Comparison of ENCODE assay signal across 9 mouse cellular contexts in the genomic region with DNA sequence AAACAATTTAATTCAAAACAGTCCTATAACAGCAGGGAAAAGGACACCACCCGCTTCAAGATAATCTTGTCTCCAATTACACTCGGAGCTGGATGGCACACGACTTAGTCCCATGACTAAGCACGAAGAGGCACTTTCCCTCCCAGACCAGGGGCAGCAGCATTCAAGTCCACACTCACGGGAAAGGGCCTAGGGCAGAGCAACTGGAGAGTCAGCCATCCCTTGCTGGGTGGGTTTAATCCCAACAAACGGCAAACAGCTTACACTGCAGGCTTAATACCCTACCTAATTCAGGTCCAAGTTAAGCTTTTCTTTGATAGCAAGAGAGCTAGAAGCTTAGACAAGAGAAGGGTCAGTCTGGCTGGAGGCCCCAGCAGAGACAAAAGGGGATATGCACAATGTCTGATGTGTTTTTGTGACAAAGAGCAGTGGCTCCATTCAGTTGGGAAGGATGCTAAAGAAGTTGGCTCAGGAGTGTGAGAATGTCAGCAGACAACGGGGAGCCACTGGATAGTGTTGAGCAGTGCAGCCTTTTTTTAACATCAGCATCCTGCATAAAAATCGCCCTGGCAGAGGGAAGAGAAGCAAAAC. TPM values are rescaled to one million over a fixed set of nuclear protein-coding genes. Genes with fewer than 3 reads are reported as not detected.
DNase-seq lines count a peak whose midpoint lies in the region; ATAC-seq and TF ChIP-seq lines count a peak whose summit lies in the region.
"Had no signal": no experiment of that assay in that cellular context is flagged by ENCODE, and none has a peak within 500 bp of the region (broad histone marks: within the 10 kb centered on the region; RNA-seq: fewer than 3 reads in every experiment).

No protein-coding gene starts in this region.

- no peak for TF ChIP-seq POLR2A in thymus, adult 2 months (IDR thresholded peaks at IDR 0.05; ENCODE audit: control insufficient read depth, extremely low read depth, insufficient read depth, low read length, poor library complexity)

- peak; percentile 20 for DNase-seq in embryo, embryonic 11.5 days (ENCODE audit: low read depth, low spot score)
- DNase-seq in hindbrain, embryonic 14.5 days (ENCODE audit: low spot score) = no peak
- no peak for DNase-seq in thymus, adult 2 months
- no peak for DNase-seq in left cerebral cortex, postnatal 14 days (ENCODE audit: low spot score in 2 of 2)
- DNase-seq: kidney, adult 8-10 months had no signal

- no peaks in the 10 kb centered on the region for H3K9me3 ChIP-seq in intestine, embryonic 15.5 days
- H3K9me3 ChIP-seq in intestine, embryonic 16.5 days (ENCODE audit: control insufficient read depth, low read length) = no peaks in the 10 kb centered on the region
- no peaks in the 10 kb centered on the region for H3K9me3 ChIP-seq in hindbrain, embryonic 14.5 days (ENCODE audit: control insufficient read depth, low read length)
- no peaks in the 10 kb centered on the region for H3K9me3 ChIP-seq in neural tube, embryonic 13.5 days

- H3K27me3 ChIP-seq in intestine, embryonic 15.5 days (replicated peaks) = no peaks in the 10 kb centered on the region
- H3K27me3 ChIP-seq in intestine, embryonic 16.5 days (replicated peaks; ENCODE audit: control insufficient read depth, insufficient read depth, low read length) = no peaks in the 10 kb centered on the region
- H3K27me3 ChIP-seq in hindbrain, embryonic 14.5 days (ENCODE audit: control insufficient read depth, insufficient read depth, low read length) = no peaks in the 10 kb centered on the region
- no peaks in the 10 kb centered on the region for H3K27me3 ChIP-seq in neural tube, embryonic 13.5 days
- no peaks in the 10 kb centered on the region for H3K27me3 ChIP-seq in thymus, adult 2 months (ENCODE audit: control insufficient read depth, insufficient read depth, low read length)

- no peak overlapping the region for H3K4me3 ChIP-seq in intestine, embryonic 15.5 days (replicated peaks)
- no peak overlapping the region for H3K4me3 ChIP-seq in intestine, embryonic 16.5 days (ENCODE audit: low read length)
- H3K4me3 ChIP-seq in hindbrain, embryonic 14.5 days (replicated peaks; ENCODE audit: low read length) = no peak overlapping the region
- no peak overlapping the region for H3K4me3 ChIP-seq in neural tube, embryonic 13.5 days
- H3K4me3 ChIP-seq in thymus, adult 2 months (ENCODE audit: control insufficient read depth, insufficient read depth, low read length) = no peak overlapping the region

- no peak overlapping the region for H3K9ac ChIP-seq in intestine, embryonic 15.5 days
- H3K9ac ChIP-seq in intestine, embryonic 16.5 days (ENCODE audit: low read depth, low read length) = no peak overlapping the region
- H3K9ac ChIP-seq in hindbrain, embryonic 14.5 days = no peak overlapping the region; the same call in 1 of the 2 replicates
- peak overlapping the region; percentile 9; the same call in 1 of the 2 replicates for H3K9ac ChIP-seq in neural tube, embryonic 13.5 days

- no peak for TF ChIP-seq CTCF in thymus, adult 2 months (IDR thresholded peaks at IDR 0.05; ENCODE audit: borderline replicate concordance, control insufficient read depth, extremely low read depth, insufficient read depth, low read length, poor library complexity)

- intact Hi-C loops in left cerebral cortex, postnatal 14 days (cut with DNase I) = no loop called here

- 21% methylated on average over 8 of the region's 8 CpGs for WGBS in intestine, embryonic 15.5 days
- 26% methylated on average over 8 of the region's 8 CpGs for WGBS in intestine, embryonic 16.5 days
- 7% methylated on average over 8 of the region's 8 CpGs for WGBS in hindbrain, embryonic 14.5 days
- 6% methylated on average over 8 of the region's 8 CpGs for WGBS in neural tube, embryonic 13.5 days
- WGBS in thymus, adult 2 months = 92% methylated on average over 8 of the region's 8 CpGs

- no peak overlapping the region for H3K4me2 ChIP-seq in intestine, embryonic 15.5 days (replicated peaks)
- no peak overlapping the region for H3K4me2 ChIP-seq in intestine, embryonic 16.5 days (ENCODE audit: low read depth, low read length)
- no peak overlapping the region for H3K4me2 ChIP-seq in hindbrain, embryonic 14.5 days (replicated peaks)
- H3K4me2 ChIP-seq in neural tube, embryonic 13.5 days = no peak overlapping the region

- peak overlapping the region; percentile 29; the same call in 1 of the 2 replicates for H3K27ac ChIP-seq in intestine, embryonic 15.5 days
- no peak overlapping the region for H3K27ac ChIP-seq in intestine, embryonic 16.5 days (ENCODE audit: low read length)
- H3K27ac ChIP-seq in hindbrain, embryonic 14.5 days = peak overlapping the region; percentile 62
- peak overlapping the region; percentile 52 for H3K27ac ChIP-seq in neural tube, embryonic 13.5 days (replicated peaks)
- H3K27ac ChIP-seq in thymus, adult 2 months (ENCODE audit: control insufficient read depth, insufficient read depth, low read length) = no peak overlapping the region

- H3K36me3 ChIP-seq in intestine, embryonic 15.5 days = no peaks in the 10 kb centered on the region
- no peaks in the 10 kb centered on the region for H3K36me3 ChIP-seq in intestine, embryonic 16.5 days (ENCODE audit: control insufficient read depth, insufficient read depth, low read length)
- no peaks in the 10 kb centered on the region for H3K36me3 ChIP-seq in hindbrain, embryonic 14.5 days (replicated peaks; ENCODE audit: control insufficient read depth, insufficient read depth)
- H3K36me3 ChIP-seq in neural tube, embryonic 13.5 days = no peaks in the 10 kb centered on the region
- H3K36me3 ChIP-seq in thymus, adult 2 months (ENCODE audit: control insufficient read depth, insufficient read depth, low read length) = no peaks in the 10 kb centered on the region

- no peak for ATAC-seq in intestine, embryonic 15.5 days
- no peak for ATAC-seq in intestine, embryonic 16.5 days
- peak; percentile 34 for ATAC-seq in hindbrain, embryonic 14.5 days (ENCODE audit: low FRiP score)
- ATAC-seq in neural tube, embryonic 13.5 days (ENCODE audit: low read depth) = no peak
- ATAC-seq in megakaryocyte, adult 5-6 weeks (ENCODE audit: poor library complexity, severe bottlenecking) = no peak

- 0 out of 2 replicates have a peak, but pooled peaks cover 13% of the 10 kb centered on the region for H3K4me1 ChIP-seq in intestine, embryonic 15.5 days (replicated peaks)
- H3K4me1 ChIP-seq in intestine, embryonic 16.5 days (ENCODE audit: control insufficient read depth, insufficient read depth, low read length) = no peaks in the 10 kb centered on the region
- H3K4me1 ChIP-seq in hindbrain, embryonic 14.5 days (replicated peaks; ENCODE audit: control insufficient read depth, insufficient read depth, low read length) = peaks cover 21% of the 10 kb centered on the region
- H3K4me1 ChIP-seq in neural tube, embryonic 13.5 days (replicated peaks) = peaks cover 47% of the 10 kb centered on the region
- H3K4me1 ChIP-seq in thymus, adult 2 months (replicated peaks; ENCODE audit: control insufficient read depth, insufficient read depth, low read length) = no peaks in the 10 kb centered on the region

RNA-seq across cellular contexts. Expression of a gene that starts 46.8 kb away (rescaled TPM):
- 2.8 and 3.3 TPM in 2 replicates for polyA plus RNA-seq in intestine, embryonic 15.5 days (2015; fragmentation: Nextera tagmentation; extraction: Ambion mirVana)
- 1.5 and 1.6 TPM in 2 replicates for polyA plus RNA-seq in intestine, embryonic 16.5 days (2015; fragmentation: Nextera tagmentation; extraction: Ambion mirVana)
- polyA plus RNA-seq in hindbrain, embryonic 14.5 days (2014; fragmentation: Nextera tagmentation; extraction: Ambion mirVana) = 18.8 and 19.0 TPM in 2 replicates
- 14.6 and 15.4 TPM in 2 replicates for polyA plus RNA-seq in neural tube, embryonic 13.5 days (2015; fragmentation: Nextera tagmentation; extraction: Ambion mirVana)
- 0.82 and 1.4 TPM in 2 replicates for polyA plus RNA-seq in thymus, adult 2 months (2012; rRNA removed)
- 0.21 and 0.42 TPM in 2 replicates for total RNA-seq in megakaryocyte, adult 5-6 weeks (2015)
- total RNA-seq in megakaryocyte, adult 5-6 weeks (2017) = 0.04 and 0.08 TPM in 2 replicates
- 10 to 100 TPM; 35.3 to 39.1 TPM for total RNA-seq in left cerebral cortex, postnatal 14 days (2021)

Comparison
In these comparisons a context has a peak if more than half of its experiments do, and no peak if none do; other contexts are left out.
1. H3K27ac ChIP-seq: peak in intestine, embryonic 15.5 days (single experiment), hindbrain, embryonic 14.5 days (single experiment) and neural tube, embryonic 13.5 days (single experiment); none in intestine, embryonic 16.5 days (single experiment) and thymus, adult 2 months (single experiment).